Mouse (Mus musculus): ENCODE data around the gene Pcnx3. TPM values are rescaled to one million over a fixed set of nuclear protein-coding genes. Genes with fewer than 3 reads are reported as not detected.

The Pcnx3 gene
- polyA plus RNA-seq, 2 experiments, result 9.1 to 19.8 TPM

DNA sequence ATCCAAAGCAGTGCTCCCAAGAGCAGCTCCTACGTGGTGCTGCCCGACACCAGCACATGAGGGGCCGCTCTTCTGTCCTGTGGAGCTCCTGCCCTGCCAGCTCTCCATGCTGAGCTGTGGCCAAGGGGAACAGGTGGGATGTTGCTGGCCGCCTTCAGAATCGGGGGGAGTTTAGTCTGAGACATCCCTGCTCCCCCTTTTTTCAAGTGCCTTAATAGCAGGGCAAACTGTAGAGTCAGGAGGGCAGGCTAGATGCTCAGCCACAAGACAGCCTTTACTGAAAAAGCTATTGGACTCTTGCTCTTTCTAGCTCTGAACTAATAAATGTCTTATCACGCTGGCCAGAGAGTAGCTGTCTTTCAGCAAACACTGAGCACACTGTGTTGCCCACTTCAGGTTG, 40.9 kb downstream of the Pcnx3 start:
- no peak for ATAC-seq (ENCODE audit: insufficient read depth)
- H3K4me3 ChIP-seq (ENCODE audit: insufficient read depth in 1 of 2, low read depth in 2 of 2, low read length in 2 of 2), result no peak overlapping the region
- WGBS (ENCODE audit: insufficient replicate concordance), result 89% methylated on average over 6 of the region's 6 CpGs
- H3K4me1 ChIP-seq (replicated peaks; ENCODE audit: control insufficient read depth in 2 of 2, insufficient read depth in 2 of 2, low read length in 1 of 2), result peaks cover 3 to 15% of the 10 kb centered on the region in 2 experiments; a peak in 2 of 4 replicates
- peaks cover 63% of the 10 kb centered on the region for H3K36me3 ChIP-seq (replicated peaks; ENCODE audit: control insufficient read depth, insufficient read depth, low read depth)
- no peak for TF ChIP-seq CTCF (IDR thresholded peaks at IDR 0.05; ENCODE audit: low read depth)
- TF ChIP-seq EP300 (IDR thresholded peaks at IDR 0.05; ENCODE audit: low read depth), result no peak
- no peaks in the 10 kb centered on the region for H3K9me3 ChIP-seq (ENCODE audit: control insufficient read depth, low read length)
- no peaks in the 10 kb centered on the region for H3K27me3 ChIP-seq (ENCODE audit: control insufficient read depth, insufficient read depth, low read length)
- no peak for DNase-seq (ENCODE audit: low read depth in 3 of 3, low spot score in 3 of 3)
- no peak overlapping the region for H3K4me2 ChIP-seq (ENCODE audit: low read depth)
- H3K9ac ChIP-seq (replicated peaks), result no peak overlapping the region
- H3K27ac ChIP-seq, result no peak overlapping the region; the same call in 1 of the 2 replicates

GRCm38 (mm10) chr19:5646731-5647330, 41.9 kb downstream of the Pcnx3 start:
- WGBS (ENCODE audit: insufficient replicate concordance), result 76% methylated on average over 8 of the region's 8 CpGs
- Histone ChIP-seq H3K27me3 (ENCODE audit: control insufficient read depth, insufficient read depth, low read length) (no peaks in the 10 kb centered on the region), H3K9me3 (ENCODE audit: control insufficient read depth, low read length) (no peaks in the 10 kb centered on the region), H3K4me1 (replicated peaks; ENCODE audit: control insufficient read depth in 2 of 2, insufficient read depth in 2 of 2, low read length in 1 of 2) (peaks cover 0 to 14% of the 10 kb centered on the region in 2 experiments; a peak in 2 of 4 replicates), H3K4me3 (ENCODE audit: insufficient read depth in 1 of 2, low read depth in 2 of 2, low read length in 2 of 2) (no peak overlapping the region), H3K9ac (replicated peaks) (no peak overlapping the region), H3K27ac (no peak overlapping the region), H3K4me2 (ENCODE audit: low read depth) (no peak overlapping the region), H3K36me3 (replicated peaks; ENCODE audit: control insufficient read depth, insufficient read depth, low read depth) (peaks cover 61% of the 10 kb centered on the region)
- no peak for ATAC-seq (ENCODE audit: insufficient read depth)
- no peak for TF ChIP-seq CTCF (IDR thresholded peaks at IDR 0.05; ENCODE audit: low read depth)
- no peak for TF ChIP-seq EP300 (IDR thresholded peaks at IDR 0.05; ENCODE audit: low read depth)
- no peak for DNase-seq (ENCODE audit: low read depth in 3 of 3, low spot score in 3 of 3)

GRCm38 (mm10) chr19:5645280-5645679, 43.4 kb downstream of the Pcnx3 start:
- H3K9me3 ChIP-seq (ENCODE audit: control insufficient read depth, low read length), result no peaks in the 10 kb centered on the region
- H3K9ac ChIP-seq (replicated peaks), result no peak overlapping the region
- peaks cover 0 to 12% of the 10 kb centered on the region in 2 experiments; a peak in 2 of 4 replicates for H3K4me1 ChIP-seq (replicated peaks; ENCODE audit: control insufficient read depth in 2 of 2, insufficient read depth in 2 of 2, low read length in 1 of 2)
- no peak overlapping the region for H3K4me2 ChIP-seq (ENCODE audit: low read depth)
- no peaks in the 10 kb centered on the region for H3K27me3 ChIP-seq (ENCODE audit: control insufficient read depth, insufficient read depth, low read length)
- ATAC-seq (ENCODE audit: insufficient read depth) (no peak), DNase-seq (ENCODE audit: low read depth in 3 of 3, low spot score in 3 of 3) (no peak)
- peaks cover 60% of the 10 kb centered on the region for H3K36me3 ChIP-seq (replicated peaks; ENCODE audit: control insufficient read depth, insufficient read depth, low read depth)
- WGBS (ENCODE audit: insufficient replicate concordance), result 89% methylated on average over 9 of the region's 9 CpGs
- H3K27ac ChIP-seq, result no peak overlapping the region
- no peak overlapping the region for H3K4me3 ChIP-seq (ENCODE audit: insufficient read depth in 1 of 2, low read depth in 2 of 2, low read length in 2 of 2)
- TF ChIP-seq CTCF (IDR thresholded peaks at IDR 0.05; ENCODE audit: low read depth), result no peak
- no peak for TF ChIP-seq EP300 (IDR thresholded peaks at IDR 0.05; ENCODE audit: low read depth)

DNA sequence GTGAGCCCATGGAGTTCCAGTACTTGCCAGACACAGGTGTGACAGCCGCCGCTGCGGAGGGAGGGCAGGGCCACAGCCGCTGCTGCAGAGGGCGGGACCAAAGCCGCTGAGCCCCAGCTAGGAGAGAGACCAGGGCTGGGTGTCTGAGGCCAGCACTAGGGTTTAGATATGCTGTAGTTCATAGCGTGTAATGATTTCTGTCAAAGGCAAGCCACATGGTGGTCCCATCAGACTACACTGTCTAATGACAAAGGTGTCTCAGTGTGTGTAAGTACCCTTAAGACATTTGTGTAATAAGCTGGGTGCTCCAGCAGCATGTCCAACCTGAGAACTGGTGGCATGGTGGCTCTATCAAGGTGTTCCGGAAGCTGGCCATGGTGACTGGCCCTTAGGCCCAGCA, 47.1 kb downstream of the Pcnx3 start:
- H3K27me3 ChIP-seq (ENCODE audit: control insufficient read depth, insufficient read depth, low read length), result no peaks in the 10 kb centered on the region
- TF ChIP-seq CTCF (IDR thresholded peaks at IDR 0.05; ENCODE audit: low read depth) (no peak), EP300 (IDR thresholded peaks at IDR 0.05; ENCODE audit: low read depth) (no peak)
- no peak overlapping the region for H3K9ac ChIP-seq (replicated peaks)
- no peak for ATAC-seq (ENCODE audit: insufficient read depth)
- no peak overlapping the region for H3K4me3 ChIP-seq (ENCODE audit: insufficient read depth in 1 of 2, low read depth in 2 of 2, low read length in 2 of 2)
- H3K4me1 ChIP-seq (replicated peaks; ENCODE audit: control insufficient read depth in 2 of 2, insufficient read depth in 2 of 2, low read length in 1 of 2), result peaks cover 13 to 17% of the 10 kb centered on the region in 2 experiments
- WGBS (ENCODE audit: insufficient replicate concordance), result 76% methylated on average over 8 of the region's 8 CpGs
- H3K36me3 ChIP-seq (replicated peaks; ENCODE audit: control insufficient read depth, insufficient read depth, low read depth), result peaks cover 56% of the 10 kb centered on the region
- H3K27ac ChIP-seq, result no peak overlapping the region
- H3K4me2 ChIP-seq (ENCODE audit: low read depth), result no peak overlapping the region
- H3K9me3 ChIP-seq (ENCODE audit: control insufficient read depth, low read length), result no peaks in the 10 kb centered on the region
- DNase-seq (ENCODE audit: low read depth in 3 of 3, low spot score in 3 of 3), result no peak

DNA sequence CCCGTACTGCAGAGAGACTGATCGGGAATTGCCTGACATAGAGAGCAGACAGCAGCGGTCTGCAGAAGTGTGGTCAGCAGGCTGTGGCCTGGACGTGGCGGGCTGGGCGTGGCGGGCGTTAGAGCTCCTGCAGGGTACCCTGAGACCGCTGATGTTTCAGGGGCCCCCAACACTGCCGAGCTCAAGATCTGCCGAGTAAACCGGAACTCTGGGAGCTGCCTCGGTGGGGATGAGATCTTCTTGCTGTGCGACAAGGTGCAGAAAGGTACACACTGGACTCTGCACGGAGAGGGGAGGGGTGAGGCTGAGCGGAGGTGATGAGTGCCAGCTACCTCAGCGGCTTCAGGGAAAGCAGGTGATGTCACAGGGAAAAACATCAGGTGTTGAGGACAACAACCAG, 47.7 kb downstream of the Pcnx3 start:
- Histone ChIP-seq H3K27ac (no peak overlapping the region), H3K9ac (replicated peaks) (no peak overlapping the region), H3K9me3 (ENCODE audit: control insufficient read depth, low read length) (no peaks in the 10 kb centered on the region), H3K36me3 (replicated peaks; ENCODE audit: control insufficient read depth, insufficient read depth, low read depth) (peaks cover 52% of the 10 kb centered on the region), H3K4me3 (ENCODE audit: insufficient read depth in 1 of 2, low read depth in 2 of 2, low read length in 2 of 2) (no peak overlapping the region), H3K4me1 (replicated peaks; ENCODE audit: control insufficient read depth in 2 of 2, insufficient read depth in 2 of 2, low read length in 1 of 2) (peaks cover 13 to 22% of the 10 kb centered on the region in 2 experiments), H3K27me3 (ENCODE audit: control insufficient read depth, insufficient read depth, low read length) (no peaks in the 10 kb centered on the region), H3K4me2 (ENCODE audit: low read depth) (no peak overlapping the region)
- no peak for DNase-seq (ENCODE audit: low read depth in 3 of 3, low spot score in 3 of 3)
- WGBS (ENCODE audit: insufficient replicate concordance), result 89% methylated on average over 17 of the region's 17 CpGs
- ATAC-seq (ENCODE audit: insufficient read depth), result no peak
- no peak for TF ChIP-seq CTCF (IDR thresholded peaks at IDR 0.05; ENCODE audit: low read depth)
- no peak for TF ChIP-seq EP300 (IDR thresholded peaks at IDR 0.05; ENCODE audit: low read depth)
